Mouse (Mus musculus): ENCODE measurements at regions not wholly inside any gene's neighbourhood (a gene's known extent, or its start where the extent isn't known, plus 50 kb on each side); places are given as distances from the start of the nearest gene placed in this dataset.

DNA sequence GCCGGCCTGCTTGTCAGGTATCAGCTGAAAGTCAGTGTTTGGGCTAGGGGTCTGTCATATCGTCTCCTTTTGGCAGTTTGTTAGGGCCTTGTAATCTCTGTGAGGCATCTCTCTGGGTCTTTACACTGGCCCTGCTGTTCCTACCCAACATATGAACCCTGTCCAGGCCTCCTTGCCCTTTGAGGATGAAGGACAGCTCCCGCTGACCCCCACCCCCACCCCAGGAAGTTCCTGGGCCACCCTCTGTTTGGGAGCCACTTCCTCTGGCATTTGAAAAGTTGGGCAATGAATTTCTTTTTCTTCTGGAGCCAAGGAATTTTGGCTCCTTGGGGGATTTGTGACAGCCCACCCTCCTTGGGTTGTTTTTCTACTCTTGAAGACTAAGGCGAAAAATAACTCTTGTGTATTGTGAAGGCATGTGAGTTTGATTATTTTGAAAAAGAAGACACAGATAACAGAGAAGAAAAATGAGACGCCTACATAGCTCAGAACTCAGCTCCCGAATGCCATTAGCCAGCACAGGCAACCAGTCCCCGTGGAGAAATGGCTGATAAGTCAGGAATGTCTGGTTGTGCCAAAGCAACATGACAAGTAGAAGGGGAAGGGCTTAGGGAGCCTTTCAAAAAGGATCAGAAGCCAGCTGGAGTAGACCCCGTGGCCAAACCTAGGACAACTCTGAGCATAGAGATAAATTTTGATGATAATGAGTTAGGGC is 249.5 kb downstream of the Gm49356 start:
- no peak for DNase-seq (ENCODE audit: low read depth, low spot score)

GRCm38 (mm10) chr15:59141621-59142020 is 252.5 kb downstream of the Gm49356 start:
- DNase-seq (ENCODE audit: low read depth, low spot score), result no peak

- DNase-seq (ENCODE audit: low read depth, low spot score), result no peak
These were observed 253.4 kb downstream of the Gm49356 start for GRCm38 (mm10) chr15:59142481-59142880.

GRCm38 (mm10) chr15:59143891-59144290 is 254.8 kb downstream of the Gm49356 start:
- DNase-seq (ENCODE audit: low read depth, low spot score), result no peak

DNA sequence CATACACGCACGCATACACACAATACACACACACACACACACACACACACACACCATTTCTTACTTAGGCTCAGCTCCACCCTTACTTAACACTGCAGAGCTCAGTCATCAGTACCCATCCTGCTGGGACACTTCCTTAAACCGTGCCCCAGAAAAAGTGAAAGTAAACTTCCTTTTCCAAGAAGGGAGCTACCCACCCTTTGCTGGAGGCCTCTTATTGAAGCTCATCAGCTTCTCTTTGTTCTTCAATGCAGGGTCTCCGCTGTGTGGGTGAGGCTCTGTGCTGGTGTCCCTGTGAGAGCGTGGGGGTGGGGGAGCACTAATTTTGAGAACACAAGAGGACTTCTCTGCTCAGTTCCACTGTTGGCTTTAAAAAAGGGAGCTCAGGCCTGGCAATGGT is 256.6 kb downstream of the Gm49356 start:
- DNase-seq (ENCODE audit: low read depth, low spot score), result no peak

DNA sequence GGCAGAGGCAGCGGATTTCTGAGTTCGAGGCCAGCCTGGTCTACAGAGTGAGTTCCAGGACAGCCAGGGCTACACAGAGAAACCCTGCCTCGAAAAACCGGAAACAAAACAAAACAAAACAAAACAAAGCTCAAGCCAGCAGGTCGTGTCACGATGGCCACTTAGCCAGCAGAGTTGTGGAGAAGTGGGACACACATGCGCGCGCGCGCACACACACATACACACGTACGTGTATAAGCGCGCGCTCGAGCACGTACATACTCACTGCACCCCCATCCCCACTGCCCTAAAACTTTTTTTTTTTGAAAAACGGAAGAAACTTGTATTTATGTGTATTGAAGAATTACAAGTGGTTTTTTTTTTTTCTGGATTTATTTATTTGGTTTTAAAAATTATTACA is 257.0 kb downstream of the Gm49356 start:
- DNase-seq (ENCODE audit: low read depth, low spot score), result no peak

DNA sequence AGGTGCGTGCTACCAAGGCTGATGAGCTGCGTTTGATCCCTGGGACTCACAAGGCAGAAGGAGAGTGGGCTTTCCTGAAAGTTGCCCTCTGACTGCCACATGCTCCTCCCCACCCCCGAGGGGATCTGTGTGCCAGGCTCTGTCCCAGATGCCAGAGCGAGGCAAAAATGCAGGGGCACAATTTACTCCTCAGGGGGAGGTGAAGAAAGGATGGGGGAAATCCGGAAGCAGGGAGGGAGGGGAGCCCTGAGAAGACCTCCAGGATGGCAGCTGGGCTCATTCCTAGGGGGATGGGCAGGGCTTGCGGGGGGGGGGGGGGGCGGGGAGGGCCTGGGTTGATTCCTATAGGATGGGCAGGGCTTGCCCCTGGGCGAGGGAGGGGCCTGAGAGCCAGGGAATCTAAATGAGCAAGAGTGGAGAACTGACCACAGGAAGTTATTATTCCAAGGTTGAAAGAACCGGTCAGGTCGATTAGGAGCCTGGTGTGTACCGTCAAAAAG is 257.5 kb downstream of the Gm49356 start:
- no peak for DNase-seq (ENCODE audit: low read depth, low spot score)

DNA sequence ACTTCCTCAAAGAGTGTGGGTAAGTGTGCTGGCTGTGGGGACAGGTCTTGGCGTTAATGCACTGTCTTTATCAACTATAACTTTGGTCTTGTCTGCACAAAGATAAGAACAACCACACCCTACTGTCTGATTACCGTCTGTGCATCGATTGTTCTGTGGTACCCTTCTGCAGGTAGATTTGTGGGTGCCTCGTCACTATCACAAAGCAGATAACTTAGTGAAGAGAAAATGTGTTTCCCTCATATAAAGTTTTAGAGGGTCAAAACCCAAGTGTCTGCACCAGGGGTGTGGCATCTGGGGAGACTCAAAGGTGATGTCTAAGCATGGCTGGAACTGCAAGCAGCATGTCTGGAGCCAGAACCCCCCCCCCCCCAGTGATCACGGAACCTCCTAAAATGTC is 259.4 kb downstream of the Gm49356 start:
- DNase-seq (ENCODE audit: low read depth, low spot score), result no peak

GRCm38 (mm10) chr15:59151506-59151905 is 262.4 kb downstream of the Gm49356 start:
- DNase-seq (ENCODE audit: low read depth, low spot score), result no peak

- DNase-seq (ENCODE audit: low read depth, low spot score), result no peak
These were observed 263.8 kb downstream of the Gm49356 start for GRCm38 (mm10) chr15:59152786-59153388.

- peak; percentile 36 for DNase-seq (ENCODE audit: low read depth, low spot score)
These were observed 264.5 kb downstream of the Gm49356 start for GRCm38 (mm10) chr15:59153416-59154250.

DNA sequence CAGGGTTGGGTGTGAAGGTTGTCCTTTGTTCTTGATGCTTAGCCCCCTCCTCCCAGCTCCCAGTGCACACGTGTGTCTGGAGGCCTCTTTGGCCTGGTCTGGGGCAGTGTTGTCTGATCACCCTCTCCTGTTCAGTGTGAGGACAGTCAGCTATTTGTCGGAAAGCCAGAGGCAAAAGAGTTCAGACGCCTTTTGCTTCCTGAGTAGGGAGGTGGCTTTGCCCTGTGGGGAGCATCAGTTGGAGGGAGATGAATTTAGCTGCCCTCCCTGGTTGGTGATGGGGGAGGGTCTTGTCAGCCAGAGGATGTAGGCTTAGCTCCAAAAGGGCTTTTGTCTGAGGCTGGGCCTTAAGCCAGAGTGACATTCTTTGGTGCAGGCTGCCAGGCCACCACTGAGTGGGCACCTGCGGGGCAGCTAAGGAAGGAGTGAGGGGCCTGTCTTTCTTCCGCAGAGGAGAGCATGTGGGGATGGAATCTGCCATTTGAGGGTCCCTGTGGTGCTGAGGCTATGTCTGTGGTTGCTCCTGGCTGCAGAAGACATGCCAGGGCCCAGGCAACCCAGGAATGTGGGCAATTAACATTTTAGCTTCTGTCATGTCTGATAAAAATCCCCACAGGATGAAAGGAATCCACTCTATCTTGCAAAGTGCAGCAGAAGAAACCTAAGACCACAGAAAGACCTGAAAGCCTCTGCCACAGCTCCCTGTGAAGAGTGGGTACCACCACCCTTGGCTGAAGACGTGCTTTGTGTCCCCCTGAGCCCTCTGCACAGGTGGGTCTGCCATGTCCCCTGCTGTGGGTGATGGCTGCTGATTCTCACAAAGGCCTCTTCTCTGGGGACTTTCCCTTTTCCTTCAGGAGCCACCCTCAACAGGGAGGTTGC is 265.6 kb downstream of the Gm49356 start:
- DNase-seq (ENCODE audit: low read depth, low spot score), result peak; percentile 68

GRCm38 (mm10) chr15:59155289-59155623 is 266.2 kb downstream of the Gm49356 start:
- no peak for DNase-seq (ENCODE audit: low read depth, low spot score)

DNA sequence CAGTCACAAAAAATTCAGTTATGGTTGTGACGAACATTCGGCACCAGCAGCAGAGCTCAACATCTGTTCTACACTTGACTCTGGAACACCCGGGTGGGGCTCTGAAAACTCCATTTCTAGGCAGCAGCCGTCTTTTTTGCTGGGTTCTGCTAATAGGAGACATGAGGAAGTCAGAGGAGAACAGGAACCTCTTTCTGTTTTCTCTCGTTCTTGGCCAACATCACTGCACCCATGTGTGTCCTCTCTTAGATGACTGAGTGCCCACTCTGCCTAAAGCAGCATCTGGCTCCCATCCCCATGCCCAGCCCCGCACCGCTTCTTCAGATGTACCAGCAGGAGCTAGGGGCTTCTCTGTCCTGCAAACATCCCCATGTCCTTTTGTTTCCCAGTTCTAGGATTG is 267.2 kb downstream of the Gm49356 start:
- no peak for DNase-seq (ENCODE audit: low read depth, low spot score)

GRCm38 (mm10) chr15:59158760-59159159 is 269.7 kb downstream of the Gm49356 start:
- no peak for DNase-seq (ENCODE audit: low read depth, low spot score)

- peak; percentile 23 for DNase-seq (ENCODE audit: low read depth, low spot score)
These were observed 272.1 kb downstream of the Gm49356 start for GRCm38 (mm10) chr15:59160931-59161920.

- DNase-seq (ENCODE audit: low read depth, low spot score), result no peak
These were observed 279.0 kb downstream of the Gm49356 start for GRCm38 (mm10) chr15:59167937-59168659.

- no peak for DNase-seq (ENCODE audit: low read depth, low spot score)
These were observed 279.6 kb downstream of the Gm49356 start for GRCm38 (mm10) chr15:59168660-59169170.

GRCm38 (mm10) chr15:59169237-59169797 is 280.2 kb downstream of the Gm49356 start:
- peak; percentile 39 for DNase-seq (ENCODE audit: low read depth, low spot score)
